Mouse (Mus musculus): ENCODE results near the gene Elk3.

Gene Elk3

GRCm38 (mm10) chr10:93234692-93235091, 76.2 kb downstream of the Elk3 start:
- peak; percentile 85 for DNase-seq (ENCODE audit: low read depth)

- DNase-seq (ENCODE audit: low read depth) = peak; percentile 60
Measured at GRCm38 (mm10) chr10:93233665-93234194, 77.2 kb downstream of the Elk3 start.

DNA sequence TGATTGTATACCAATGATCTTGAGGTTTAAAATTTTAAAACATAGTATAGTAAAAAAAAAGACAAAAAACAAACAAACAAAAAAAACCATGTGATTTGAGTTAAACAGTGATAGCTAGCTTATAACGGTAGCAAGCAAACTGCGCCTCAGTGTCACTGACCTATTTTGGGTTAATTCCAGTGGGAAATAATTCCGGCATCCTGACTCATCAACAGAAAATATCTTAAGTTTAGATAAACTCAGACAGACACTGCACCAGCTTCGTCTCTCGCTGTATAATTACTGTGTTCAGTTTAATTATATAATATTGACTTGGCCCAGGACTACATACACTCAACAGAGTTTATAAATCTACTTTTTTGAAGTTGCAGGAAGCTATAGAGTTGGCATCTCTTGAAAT, 79.0 kb downstream of the Elk3 start:
- no peak for DNase-seq (ENCODE audit: low read depth)

DNA sequence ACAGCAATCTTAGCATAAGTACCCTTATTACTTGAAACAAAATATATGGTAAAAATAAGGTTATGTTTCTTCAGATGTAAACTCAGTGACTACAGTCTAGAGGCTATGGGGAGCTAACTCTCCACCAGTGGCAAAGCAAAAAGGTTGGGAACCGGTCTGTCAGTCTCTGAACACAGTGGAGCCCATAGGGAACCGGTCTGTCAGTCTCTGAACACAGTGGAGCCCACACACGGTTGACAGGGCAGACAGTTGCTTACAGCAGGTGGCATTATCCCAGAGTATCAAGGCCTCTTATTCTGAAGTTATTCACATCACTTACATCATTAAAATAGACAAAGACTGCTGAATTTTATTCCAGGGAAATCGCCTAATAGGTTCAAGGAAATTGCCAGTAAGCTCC, 79.4 kb downstream of the Elk3 start:
- DNase-seq (ENCODE audit: low read depth) = no peak

DNA sequence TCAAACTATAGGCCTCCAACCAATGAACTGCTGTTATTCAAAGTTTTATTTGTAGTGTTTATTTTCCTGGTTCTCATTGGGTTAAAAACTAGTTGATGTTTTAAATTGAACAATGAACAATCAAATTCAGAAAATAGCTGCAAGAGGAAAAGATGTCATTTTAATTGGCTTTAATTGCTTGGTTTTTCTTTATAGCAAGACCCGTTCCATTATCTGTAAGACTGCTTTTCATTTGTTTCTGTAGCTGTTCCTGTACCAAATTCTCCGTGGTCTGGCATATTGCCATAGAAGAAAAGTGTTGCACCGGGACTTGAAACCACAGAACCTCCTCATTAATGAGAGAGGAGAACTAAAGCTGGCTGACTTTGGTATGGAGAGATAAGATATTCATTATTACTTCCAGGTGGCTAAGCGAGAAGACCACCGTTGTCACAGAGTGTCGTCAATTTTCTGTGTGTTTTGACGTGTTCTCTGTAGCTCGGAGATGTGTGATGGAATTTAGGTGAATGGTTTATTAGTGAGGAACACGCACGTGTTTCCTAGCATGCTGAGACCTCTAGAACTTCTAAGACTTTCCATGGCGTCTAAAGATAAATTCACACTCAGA, 82.4 kb downstream of the Elk3 start:
- peak; percentile 92 for DNase-seq (ENCODE audit: low read depth)

- peak; percentile 64 for DNase-seq (ENCODE audit: low read depth)
Measured at GRCm38 (mm10) chr10:93227921-93228320, 83.0 kb downstream of the Elk3 start.

- DNase-seq (ENCODE audit: low read depth) = no peak
Measured at GRCm38 (mm10) chr10:93225751-93226150, 85.2 kb downstream of the Elk3 start.

DNA sequence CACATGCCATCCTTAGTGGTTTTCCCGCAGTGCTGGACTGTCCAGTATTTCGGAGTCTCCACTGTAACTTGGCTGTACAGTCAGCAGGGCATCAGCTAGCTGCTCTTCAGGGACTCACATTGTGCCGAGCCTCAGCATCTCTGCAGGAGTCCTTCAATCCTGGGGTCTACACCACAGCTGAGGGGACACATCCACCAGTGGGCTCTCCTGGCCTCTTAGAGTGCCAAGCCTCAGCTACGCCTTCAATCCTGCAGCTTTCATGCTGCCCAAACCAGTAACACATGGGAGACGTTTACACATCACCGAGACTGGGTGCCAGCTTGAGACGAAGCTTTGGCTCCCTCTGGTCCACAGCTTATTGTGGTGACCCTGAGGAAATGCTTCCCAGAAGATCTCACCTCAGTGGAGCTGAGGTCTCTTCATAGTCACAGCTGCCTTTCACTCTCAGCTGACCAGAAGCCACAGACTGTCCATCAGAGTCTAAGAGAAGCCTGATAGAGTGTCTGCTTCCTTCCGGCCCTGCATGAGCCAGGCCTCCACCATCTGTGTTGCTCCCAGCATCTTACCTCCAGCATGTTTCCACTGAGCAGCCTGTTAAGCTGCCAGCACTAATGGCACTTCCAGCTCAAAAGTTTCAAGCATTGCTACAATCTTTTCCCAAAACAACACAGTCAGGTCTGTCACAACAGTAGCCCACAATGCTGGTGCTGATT, 95.7 kb downstream of the Elk3 start:
- no peak for DNase-seq (ENCODE audit: low read depth)

- DNase-seq (ENCODE audit: low read depth) = no peak
Measured at GRCm38 (mm10) chr10:93214251-93214650, 96.7 kb downstream of the Elk3 start.

DNA sequence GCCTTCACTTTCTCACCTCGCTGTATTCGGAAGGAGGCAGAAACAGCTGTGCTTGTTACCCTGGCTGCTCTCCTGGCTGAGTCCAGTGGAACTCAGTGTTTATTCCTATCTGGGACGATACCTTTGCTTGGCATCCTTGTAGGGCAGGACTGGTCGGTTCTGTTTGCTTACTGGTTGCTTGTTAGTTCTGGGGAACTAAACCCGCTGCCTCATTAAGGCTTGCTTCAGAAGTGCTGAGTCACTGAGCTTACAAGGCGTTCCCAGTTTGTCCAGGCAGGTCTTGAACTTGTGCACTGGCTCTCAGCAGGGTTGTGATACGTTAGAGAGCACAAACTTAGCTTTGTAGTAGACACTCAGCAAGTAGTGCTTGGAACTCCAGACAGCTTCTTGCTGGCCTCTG, 97.6 kb downstream of the Elk3 start:
- no peak for DNase-seq (ENCODE audit: low read depth)

DNA sequence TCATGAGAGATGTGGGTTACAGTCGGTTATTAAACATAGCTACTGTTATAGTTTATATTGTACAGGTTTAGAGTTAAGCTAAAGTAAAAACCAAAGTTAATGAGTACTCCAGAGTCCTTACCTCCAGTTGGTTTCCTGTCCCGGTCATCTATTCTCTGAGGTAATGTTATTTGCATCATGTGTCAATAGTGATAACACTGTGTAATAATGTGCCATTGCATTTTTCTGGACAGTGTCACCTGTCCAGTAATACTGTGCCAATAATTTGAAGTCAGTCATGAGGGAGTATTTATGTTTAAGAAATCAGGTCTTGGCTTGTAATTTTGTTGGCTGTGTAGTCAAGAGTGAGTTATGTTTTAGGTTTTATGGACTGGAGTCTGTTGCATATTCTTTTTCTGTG, 98.2 kb downstream of the Elk3 start:
- no peak for DNase-seq (ENCODE audit: low read depth)

DNA sequence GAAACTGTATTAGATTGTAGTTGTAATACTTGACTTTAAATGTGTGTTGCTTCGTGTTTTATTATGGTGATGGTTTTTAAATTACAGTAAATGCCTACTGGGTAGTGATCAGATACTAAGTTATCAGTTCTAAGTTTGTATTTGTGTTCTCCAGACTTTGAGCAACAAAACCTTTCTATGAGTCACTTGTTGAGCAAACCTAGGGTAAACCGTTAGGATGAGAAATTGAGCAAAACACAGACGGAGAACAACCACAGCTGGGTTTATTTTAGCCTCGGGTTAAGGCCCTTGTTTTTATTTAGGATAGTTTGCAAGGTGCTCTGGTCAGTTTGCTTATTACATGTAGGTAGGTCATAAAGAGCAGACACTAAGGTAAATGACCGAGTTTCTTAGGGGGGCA, 103.8 kb downstream of the Elk3 start:
- DNase-seq (ENCODE audit: low read depth) = peak; percentile 80

- DNase-seq (ENCODE audit: low read depth) = no peak
Measured at GRCm38 (mm10) chr10:93205287-93205956, 105.5 kb downstream of the Elk3 start.

- DNase-seq (ENCODE audit: low read depth) = no peak
Measured at GRCm38 (mm10) chr10:93201846-93202458, 109.0 kb downstream of the Elk3 start.

- DNase-seq (ENCODE audit: low read depth) = no peak
Measured at GRCm38 (mm10) chr10:93198958-93199357, 112.0 kb downstream of the Elk3 start.
